Mouse (Mus musculus): Measurements from ENCODE around the gene Rps23.

- TF ChIP-seq EP300 (IDR thresholded peaks at IDR 0.05; ENCODE audit: low read depth) (peak; percentile 97), CTCF (IDR thresholded peaks at IDR 0.05; ENCODE audit: low read depth) (no peak)
Observed at GRCm38 (mm10) chr13:90939192-90939591, 16.4 kb downstream of the Rps23 start.

All from liver, postnatal 0 days (tissue).